Mouse (Mus musculus): ENCODE data around the gene Hist1h2be.
"Not testable (repeated sequence)": the region's sequence is repeated elsewhere in the genome, so short reads cannot be mapped to it uniquely, and the experiment has no call there.

Hist1h2be gene

GRCm38 (mm10) chr13:23593051-23593770 lies 27.7 kb downstream of the Hist1h2be start:
- ATAC-seq (ENCODE audit: insufficient number of reproducible peaks, low FRiP score, low TSS enrichment), result no peak

DNA sequence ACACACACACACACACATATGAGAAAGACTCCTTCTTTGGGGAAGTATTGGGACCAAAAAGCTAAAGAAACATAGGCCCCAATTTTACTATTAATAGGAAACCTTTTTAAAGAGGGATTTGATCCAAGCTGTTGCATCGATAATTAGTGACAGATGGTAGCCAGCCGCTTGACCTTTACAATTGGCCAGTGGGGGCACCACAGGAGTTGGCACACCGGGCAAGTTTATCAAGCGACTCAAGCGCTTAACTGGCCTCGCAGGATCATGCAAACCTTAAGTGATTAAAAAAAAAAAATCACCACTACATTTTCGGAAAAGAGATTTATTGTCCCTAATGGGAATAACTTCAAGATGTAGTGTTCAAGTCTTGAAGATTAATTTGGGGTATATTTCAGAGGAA lies 28.3 kb downstream of the Hist1h2be start:
- ATAC-seq (ENCODE audit: insufficient number of reproducible peaks, low FRiP score, low TSS enrichment), result peak; percentile 45; the same call in 1 of the 2 replicates

DNA sequence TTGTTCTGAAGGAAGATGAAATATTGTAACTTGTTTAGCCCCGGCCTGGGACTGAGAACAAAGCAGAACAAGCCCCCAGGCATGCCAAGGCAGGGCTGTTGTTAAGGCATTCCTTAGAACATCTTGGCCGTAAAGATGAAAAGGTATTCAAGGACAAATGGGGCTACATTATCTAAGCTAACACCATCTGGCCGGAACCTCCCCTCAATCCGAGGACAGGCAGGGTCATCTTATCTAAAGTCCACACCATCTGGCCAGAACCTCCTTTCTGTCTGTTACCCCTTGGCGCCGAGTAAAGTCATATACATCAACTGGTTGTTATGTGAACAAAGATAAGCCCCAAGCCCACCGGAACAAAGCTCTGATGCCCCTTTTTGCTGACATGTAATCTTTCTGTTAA lies 29.0 kb downstream of the Hist1h2be start:
- ATAC-seq (ENCODE audit: insufficient number of reproducible peaks, low FRiP score, low TSS enrichment), result not testable (repeated sequence)

DNA sequence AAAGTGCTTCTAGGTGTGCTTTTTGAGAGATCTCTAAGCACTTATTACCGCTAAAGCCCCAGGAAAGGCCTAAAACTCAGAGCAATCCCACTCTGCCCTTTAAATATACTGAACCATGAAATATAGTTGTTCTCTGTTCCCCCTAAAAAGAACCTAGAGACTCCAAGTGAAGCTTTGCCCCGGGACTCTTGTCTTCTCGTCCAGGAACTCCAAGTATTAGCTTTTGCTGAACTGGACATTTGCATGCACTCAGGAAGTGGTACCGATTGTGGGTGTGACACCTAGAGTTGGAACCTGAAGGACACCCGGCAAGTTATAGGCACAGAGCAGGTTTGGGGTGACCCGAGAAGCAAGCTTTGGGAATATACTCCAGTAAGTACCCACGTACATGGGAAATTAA lies 29.7 kb downstream of the Hist1h2be start:
- no peak for ATAC-seq (ENCODE audit: insufficient number of reproducible peaks, low FRiP score, low TSS enrichment)

- ATAC-seq (ENCODE audit: insufficient number of reproducible peaks, low FRiP score, low TSS enrichment), result no peak
Measured at GRCm38 (mm10) chr13:23586940-23587225, 34.0 kb downstream of the Hist1h2be start.

DNA sequence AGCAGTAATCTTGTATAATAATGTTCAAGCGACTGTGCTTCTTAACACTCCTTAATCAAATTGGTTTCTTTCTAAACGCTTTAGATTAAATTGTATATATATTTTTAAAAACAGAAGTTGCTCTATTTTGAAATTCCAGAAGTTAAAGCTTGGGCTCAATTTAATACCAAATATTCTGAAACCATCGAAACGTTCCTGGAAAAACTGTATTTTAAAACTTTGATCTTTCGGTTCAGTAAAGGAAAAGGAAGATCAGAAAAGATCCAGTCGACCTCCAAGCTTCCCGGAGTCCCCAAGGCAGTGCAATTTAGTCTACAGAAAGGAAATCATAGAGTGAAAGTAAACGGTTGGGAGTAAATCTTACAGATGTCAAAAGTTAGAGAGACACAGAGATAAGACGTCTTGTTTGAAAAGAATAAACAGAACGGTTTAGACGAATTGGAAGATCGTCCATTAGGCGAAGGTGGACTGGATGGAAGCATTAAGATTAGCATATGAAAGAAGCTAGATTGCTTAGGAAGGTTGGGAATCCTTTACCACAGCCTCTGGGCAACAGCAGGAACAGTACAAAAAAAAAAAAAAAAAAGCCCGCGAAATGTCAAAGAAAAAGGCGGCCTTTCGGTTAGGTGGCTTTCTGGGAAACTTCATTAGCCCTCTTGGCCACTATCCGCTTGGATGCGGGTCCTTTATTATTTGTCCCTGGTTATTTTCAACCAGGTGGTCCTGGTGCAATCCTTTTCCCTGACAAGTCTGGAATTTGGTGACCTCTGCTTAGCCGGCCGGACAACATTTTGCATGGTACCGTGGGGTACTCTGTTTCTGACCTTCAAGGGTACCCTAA lies 34.6 kb downstream of the Hist1h2be start:
- ATAC-seq (ENCODE audit: insufficient number of reproducible peaks, low FRiP score, low TSS enrichment), result no peak

- peak; percentile 91 for ATAC-seq (ENCODE audit: insufficient number of reproducible peaks, low FRiP score, low TSS enrichment)
Measured at GRCm38 (mm10) chr13:23585442-23586098, 35.4 kb downstream of the Hist1h2be start.

DNA sequence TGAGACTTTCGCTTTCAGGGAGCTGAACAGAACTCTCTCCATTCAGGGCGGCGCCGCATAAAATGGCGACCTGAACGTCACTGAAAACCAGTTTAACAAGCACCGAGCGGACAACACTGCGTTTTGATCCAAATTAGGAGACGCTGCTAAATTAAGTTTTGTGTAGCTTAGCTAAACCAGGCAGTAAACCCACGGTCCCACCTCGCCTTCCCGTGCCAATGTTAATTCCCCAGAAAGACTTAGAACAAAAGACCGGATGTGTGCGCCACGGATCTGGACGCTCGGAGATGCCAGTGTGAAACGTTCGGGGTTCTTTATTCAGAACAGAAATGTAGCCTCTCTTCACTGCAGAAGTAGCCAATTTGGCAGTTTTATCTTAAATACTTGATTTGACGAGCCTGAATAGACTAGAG lies 35.9 kb downstream of the Hist1h2be start:
- ATAC-seq (ENCODE audit: insufficient number of reproducible peaks, low FRiP score, low TSS enrichment), result no peak

GRCm38 (mm10) chr13:23584331-23584730 lies 36.6 kb downstream of the Hist1h2be start:
- no peak for ATAC-seq (ENCODE audit: insufficient number of reproducible peaks, low FRiP score, low TSS enrichment)

- no peak for ATAC-seq (ENCODE audit: insufficient number of reproducible peaks, low FRiP score, low TSS enrichment)
Measured at GRCm38 (mm10) chr13:23583387-23584068, 37.4 kb downstream of the Hist1h2be start.

GRCm38 (mm10) chr13:23582219-23583056 lies 38.5 kb downstream of the Hist1h2be start:
- ATAC-seq (ENCODE audit: insufficient number of reproducible peaks, low FRiP score, low TSS enrichment), result no peak

GRCm38 (mm10) chr13:23581408-23582218 lies 39.3 kb downstream of the Hist1h2be start, which contains the start of gene Hist1h4d:
TSS of gene Hist1h4d (plus strand) at chr13:23581598.
- ATAC-seq (ENCODE audit: insufficient number of reproducible peaks, low FRiP score, low TSS enrichment), result peak; percentile 89

GRCm38 (mm10) chr13:23577835-23578234 lies 43.1 kb downstream of the Hist1h2be start:
- ATAC-seq (ENCODE audit: insufficient number of reproducible peaks, low FRiP score, low TSS enrichment), result no peak

GRCm38 (mm10) chr13:23576906-23577639 lies 43.9 kb downstream of the Hist1h2be start:
- no peak for ATAC-seq (ENCODE audit: insufficient number of reproducible peaks, low FRiP score, low TSS enrichment)

GRCm38 (mm10) chr13:23576351-23576881 lies 44.5 kb downstream of the Hist1h2be start:
- no peak for ATAC-seq (ENCODE audit: insufficient number of reproducible peaks, low FRiP score, low TSS enrichment)

GRCm38 (mm10) chr13:23575864-23576313 lies 45.0 kb downstream of the Hist1h2be start:
- ATAC-seq (ENCODE audit: insufficient number of reproducible peaks, low FRiP score, low TSS enrichment), result not testable (repeated sequence)

- no peak for ATAC-seq (ENCODE audit: insufficient number of reproducible peaks, low FRiP score, low TSS enrichment)
Measured at GRCm38 (mm10) chr13:23575271-23575851, 45.6 kb downstream of the Hist1h2be start, which contains the start of gene Hist1h3d. TSS of gene Hist1h3d (plus strand) at chr13:23575763.
